Mouse (Mus musculus) left cerebral cortex, adult 9 months (tissue): ENCODE results near the gene Tmem9b.

Experiments
- DNase-seq, 2 experiments: peaks; one replicate each; pipeline ENCODE4 v3.0.0; 2022; ENCODE audit warnings: low spot score in 2 of 2

Gene Tmem9b

GRCm38 (mm10) chr7:109739822-109740370 lies 12.8 kb downstream of the Tmem9b start:
- no peak for DNase-seq

GRCm38 (mm10) chr7:109734806-109735205 lies 17.9 kb downstream of the Tmem9b start:
- no peak for DNase-seq

- no peak for DNase-seq
Measured at GRCm38 (mm10) chr7:109731626-109732025, 21.0 kb downstream of the Tmem9b start, which contains the start of gene Ascl3. Gene Ascl3, minus strand, starts transcription at chr7:109731726.

GRCm38 (mm10) chr7:109723697-109724096 lies 29.0 kb downstream of the Tmem9b start, which contains the start of gene BC051019:
Gene BC051019, minus strand, starts transcription at chr7:109723850.
- no peak for DNase-seq

- DNase-seq = no peak
Measured at GRCm38 (mm10) chr7:109723114-109723513, 29.6 kb downstream of the Tmem9b start.

GRCm38 (mm10) chr7:109722618-109723017 lies 30.1 kb downstream of the Tmem9b start:
- no peak for DNase-seq

- DNase-seq = peak in 1 of 2 experiments; percentile 42
Measured at GRCm38 (mm10) chr7:109719286-109719685, 33.4 kb downstream of the Tmem9b start.

GRCm38 (mm10) chr7:109713434-109713982 lies 39.2 kb downstream of the Tmem9b start:
- DNase-seq = no peak

GRCm38 (mm10) chr7:109712198-109712597 lies 40.5 kb downstream of the Tmem9b start:
- no peak for DNase-seq

- DNase-seq = no peak
Measured at GRCm38 (mm10) chr7:109710069-109710468, 42.6 kb downstream of the Tmem9b start.

- no peak for DNase-seq
Measured at GRCm38 (mm10) chr7:109708961-109709382, 43.7 kb downstream of the Tmem9b start.

GRCm38 (mm10) chr7:109707023-109707785 lies 45.5 kb downstream of the Tmem9b start:
- DNase-seq = peak in 1 of 2 experiments; percentile 53

GRCm38 (mm10) chr7:109704461-109704860 lies 48.2 kb downstream of the Tmem9b start:
- DNase-seq = no peak

GRCm38 (mm10) chr7:109704016-109704377 lies 48.7 kb downstream of the Tmem9b start:
- DNase-seq = no peak

GRCm38 (mm10) chr7:109703190-109704015 lies 49.3 kb downstream of the Tmem9b start, which contains the start of the genes St5 and Akip1:
Gene St5, minus strand, starts transcription at chr7:109703605.
Gene Akip1, plus strand, starts transcription at chr7:109703690.
- DNase-seq = peak; percentile 70 to 93

GRCm38 (mm10) chr7:109702721-109703120 lies 50.0 kb downstream of the Tmem9b start:
- DNase-seq = no peak

- no peak for DNase-seq
Measured at GRCm38 (mm10) chr7:109700213-109700612, 52.5 kb downstream of the Tmem9b start.

- no peak for DNase-seq
Measured at GRCm38 (mm10) chr7:109695339-109695726, 57.3 kb downstream of the Tmem9b start.

- DNase-seq = no peak
Measured at GRCm38 (mm10) chr7:109694576-109695338, 57.9 kb downstream of the Tmem9b start.

- no peak for DNase-seq
Measured at GRCm38 (mm10) chr7:109690961-109691360, 61.7 kb downstream of the Tmem9b start.

GRCm38 (mm10) chr7:109690101-109690500 lies 62.6 kb downstream of the Tmem9b start:
- no peak for DNase-seq
